Mouse (Mus musculus) macrophage (primary cell): Measurements from ENCODE around the gene Slc4a1. TPM values are rescaled to one million over a fixed set of nuclear protein-coding genes. Genes with fewer than 3 reads are reported as not detected.

ENCODE experiments used
- H3K27ac ChIP-seq: fragments of 350-480 bp; formaldehyde crosslinking; 2 replicates; pipeline ENCODE4 v1.9.0; 2021
- H3K36me3 ChIP-seq: fragments of 350-480 bp; formaldehyde crosslinking; 2 replicates; pipeline ENCODE4 v1.9.0; 2021; ENCODE audit errors: inconsistent target
- H3K4me3 ChIP-seq: fragments of 350-480 bp; formaldehyde crosslinking; 2 replicates; pipeline ENCODE4 v1.9.0; 2021; ENCODE audit errors: inconsistent target
- H3K79me2 ChIP-seq: fragments of 350-480 bp; formaldehyde crosslinking; 2 replicates; pipeline ENCODE4 v1.9.0; 2021; ENCODE audit errors: inconsistent target
- WGBS: methylation state at CpG from one replicate; pipeline ENCODE4 v1.1.7; 2026; ENCODE audit warnings: inconsistent platforms; ENCODE audit not compliant: missing documents; 5-methylcytosine and 5-hydroxymethylcytosine counted together
- polyA plus RNA-seq: library from polyadenylated mRNA; stranded (reverse); fragments of 250-400 nt; gene quantifications from 3 replicates; pipeline ENCODE4 v1.2.4, GENCODE M21; 2018; ENCODE audit warnings: inconsistent platforms

Slc4a1 gene
- polyA plus RNA-seq, 1 experiment from 2014 or later: not detected

DNA sequence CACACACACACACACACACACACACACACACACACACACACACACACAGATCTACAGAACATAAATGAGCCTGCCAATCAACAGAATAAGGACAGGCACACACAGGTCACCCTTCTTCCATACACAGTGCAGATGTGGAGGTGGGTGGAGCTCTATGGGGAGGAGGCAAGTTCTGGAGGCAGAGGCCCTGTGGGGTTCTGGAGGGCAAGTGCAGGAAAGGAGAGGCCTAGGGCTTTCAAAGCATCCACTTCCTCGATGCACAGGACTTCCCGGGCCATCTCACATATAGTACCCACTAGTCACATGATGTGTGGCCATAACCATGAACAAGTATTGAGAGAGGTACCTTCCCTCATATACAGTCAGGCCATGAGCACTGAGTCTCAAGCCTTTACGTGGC is 10.5 kb downstream of the Slc4a1 start:
- WGBS: 66% methylated on average over 3 of the region's 3 CpGs
- H3K4me3 ChIP-seq: no peak overlapping the region
- H3K79me2 ChIP-seq: no peaks in the 10 kb centered on the region
- no peaks in the 10 kb centered on the region for H3K36me3 ChIP-seq
- H3K27ac ChIP-seq: no peak overlapping the region

DNA sequence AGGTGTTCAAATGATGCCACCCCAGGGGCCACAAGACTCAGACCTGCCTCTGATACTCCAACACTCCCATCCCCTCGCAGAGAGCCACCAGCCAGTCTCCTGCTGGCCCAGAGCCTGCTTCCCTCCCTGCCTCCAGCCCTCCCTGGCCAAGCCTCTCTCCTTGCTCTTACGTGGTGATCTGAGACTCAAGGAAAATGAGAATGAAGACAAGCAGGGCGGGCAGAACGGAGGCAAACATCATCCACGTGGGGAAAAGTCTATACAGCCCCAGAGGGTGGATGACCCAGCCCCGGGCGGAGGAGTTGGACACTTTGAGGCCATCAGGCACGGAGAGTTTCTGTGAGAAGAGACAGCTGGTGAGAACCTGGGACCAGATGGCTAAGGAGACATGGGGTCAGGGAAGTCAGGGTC is 13.0 kb downstream of the Slc4a1 start:
- H3K27ac ChIP-seq: no peak overlapping the region
- H3K36me3 ChIP-seq: no peaks in the 10 kb centered on the region
- H3K4me3 ChIP-seq: no peak overlapping the region
- 63% methylated on average over 8 of the region's 8 CpGs for WGBS
- H3K79me2 ChIP-seq: no peaks in the 10 kb centered on the region

DNA sequence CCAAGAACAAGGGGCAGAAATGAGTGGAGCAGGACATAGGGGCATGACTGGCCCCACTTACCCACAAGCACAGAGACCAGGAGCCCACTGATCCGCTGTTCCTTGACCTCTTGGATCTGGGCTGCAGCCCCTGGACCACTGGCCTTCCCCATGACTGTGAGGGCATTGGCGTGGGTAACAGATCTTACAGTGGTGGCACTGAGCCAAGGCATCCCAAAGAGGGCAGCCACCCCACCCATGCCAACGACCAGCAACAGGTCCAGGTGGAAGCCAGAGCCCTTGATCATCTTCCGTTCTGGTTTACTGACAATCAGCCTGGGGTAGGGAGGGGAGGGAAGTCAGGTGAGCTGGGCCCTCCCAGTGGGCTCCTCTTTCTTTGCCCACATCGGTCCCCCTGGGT is 13.6 kb downstream of the Slc4a1 start:
- H3K4me3 ChIP-seq: no peak overlapping the region
- H3K36me3 ChIP-seq: no peaks in the 10 kb centered on the region
- 74% methylated on average over 4 of the region's 5 CpGs for WGBS
- no peak overlapping the region for H3K27ac ChIP-seq
- H3K79me2 ChIP-seq: no peaks in the 10 kb centered on the region

DNA sequence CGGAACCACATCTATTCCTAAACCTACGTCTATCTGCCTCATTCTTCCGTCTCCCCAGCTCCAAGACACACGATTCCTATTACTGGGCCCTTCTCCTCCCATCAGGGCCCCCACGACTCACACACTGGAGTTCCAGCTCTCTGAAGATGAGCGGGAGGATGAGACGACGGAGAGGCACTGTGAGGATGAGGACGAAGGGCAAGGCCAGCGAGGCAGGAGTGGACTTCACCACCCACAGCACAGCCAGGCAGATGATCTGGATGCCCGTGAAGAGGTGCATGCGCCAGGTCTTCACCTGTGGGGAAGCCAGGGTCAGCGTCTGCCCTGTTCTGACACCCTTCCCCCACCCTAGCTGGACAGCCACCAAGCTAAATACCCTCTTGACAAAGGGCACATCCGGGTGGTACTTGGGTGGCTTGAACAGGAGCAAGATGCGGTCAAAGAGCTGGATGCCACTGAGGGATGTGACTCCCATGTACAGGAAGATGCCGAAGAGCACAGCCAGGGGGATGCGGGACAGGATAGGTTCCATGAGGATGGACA is 15.0 kb downstream of the Slc4a1 start:
- 90% methylated on average over 17 of the region's 17 CpGs for WGBS
- H3K4me3 ChIP-seq: no peak overlapping the region
- H3K79me2 ChIP-seq: no peaks in the 10 kb centered on the region
- H3K36me3 ChIP-seq: no peaks in the 10 kb centered on the region
- no peak overlapping the region for H3K27ac ChIP-seq

DNA sequence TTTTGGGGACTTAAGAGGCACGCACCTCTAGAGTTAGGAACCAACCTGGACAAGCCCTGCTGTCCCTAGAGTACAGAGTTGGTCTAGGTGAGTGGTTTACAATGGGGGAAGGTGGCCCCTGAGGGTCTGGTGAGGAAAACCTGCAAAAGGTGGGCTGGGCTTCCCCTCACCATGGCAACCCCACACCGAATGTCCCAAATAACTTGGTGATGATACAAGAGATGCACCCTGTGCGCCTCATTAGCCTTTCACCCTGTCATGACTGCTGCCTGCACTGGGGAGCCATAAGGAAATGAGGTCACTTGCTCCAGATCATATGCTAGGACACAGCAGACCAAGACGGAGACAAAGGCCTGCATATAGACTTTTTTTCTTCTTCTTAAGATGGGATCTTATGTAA is 15.6 kb downstream of the Slc4a1 start:
- H3K4me3 ChIP-seq: no peak overlapping the region
- no peak overlapping the region for H3K27ac ChIP-seq
- H3K79me2 ChIP-seq: no peaks in the 10 kb centered on the region
- no peaks in the 10 kb centered on the region for H3K36me3 ChIP-seq
- WGBS: 78% methylated on average over 4 of the region's 4 CpGs

DNA sequence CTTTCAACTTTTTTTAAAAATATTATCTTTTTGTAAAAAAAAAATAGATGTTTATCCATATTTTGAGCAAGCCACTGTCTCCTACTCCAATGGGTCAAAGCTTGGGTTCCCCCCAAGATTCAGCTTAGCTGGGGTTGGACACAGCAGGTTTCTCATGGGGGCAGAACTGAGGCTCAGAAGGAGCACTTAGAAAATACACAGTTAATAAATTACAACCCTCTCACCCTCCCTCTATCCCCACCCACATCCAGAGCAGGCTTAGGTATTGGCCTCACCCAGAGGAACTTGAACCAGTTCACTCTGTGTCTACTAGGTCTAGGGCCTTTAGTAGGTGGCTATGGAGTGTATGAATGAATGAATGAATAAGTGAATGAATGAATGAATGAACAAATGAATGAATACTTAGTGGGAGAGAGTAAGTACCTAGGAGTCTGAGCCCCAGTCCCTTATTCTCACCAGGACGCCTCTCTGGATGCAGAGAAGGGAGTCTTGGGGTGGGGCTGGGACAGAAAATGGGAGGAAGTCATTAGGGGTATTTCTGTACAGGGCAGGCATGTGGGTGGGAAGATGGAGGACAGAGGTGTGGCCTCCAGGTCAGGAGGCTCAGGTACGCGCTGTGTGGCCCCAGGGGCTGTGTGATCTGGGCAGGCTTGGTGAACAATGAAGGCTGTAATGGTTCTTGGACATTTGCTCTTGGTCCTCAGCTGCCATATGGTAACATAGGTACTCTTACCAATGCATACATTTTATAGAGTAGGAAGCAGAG is 16.6 kb downstream of the Slc4a1 start:
- Histone ChIP-seq H3K79me2 (no peaks in the 10 kb centered on the region), H3K4me3 (no peak overlapping the region), H3K27ac (no peak overlapping the region), H3K36me3 (no peaks in the 10 kb centered on the region)
- 100% methylated on average over 3 of the region's 3 CpGs for WGBS

DNA sequence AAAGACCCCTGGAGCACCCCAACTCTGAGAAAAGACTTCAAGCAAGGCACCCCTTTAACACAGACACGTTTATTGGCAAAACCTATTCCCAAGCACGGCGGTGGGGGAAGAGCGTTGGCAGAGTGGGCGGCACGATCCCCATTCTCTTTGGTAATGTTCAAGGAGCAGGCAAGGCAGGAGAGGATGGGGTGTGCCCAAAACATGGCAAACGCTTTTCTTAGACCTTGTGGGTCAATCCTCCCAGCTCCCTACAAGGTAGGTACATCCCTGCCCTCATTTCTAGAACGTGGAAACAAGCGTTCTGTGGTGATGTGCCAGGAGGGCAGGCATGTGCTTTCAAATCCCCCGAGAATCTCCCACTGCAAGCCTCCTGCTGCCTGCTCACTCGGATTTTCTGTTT is 17.2 kb downstream of the Slc4a1 start:
- no peaks in the 10 kb centered on the region for H3K79me2 ChIP-seq
- no peaks in the 10 kb centered on the region for H3K36me3 ChIP-seq
- H3K4me3 ChIP-seq: no peak overlapping the region
- 89% methylated on average over 11 of the region's 11 CpGs for WGBS
- no peak overlapping the region for H3K27ac ChIP-seq

DNA sequence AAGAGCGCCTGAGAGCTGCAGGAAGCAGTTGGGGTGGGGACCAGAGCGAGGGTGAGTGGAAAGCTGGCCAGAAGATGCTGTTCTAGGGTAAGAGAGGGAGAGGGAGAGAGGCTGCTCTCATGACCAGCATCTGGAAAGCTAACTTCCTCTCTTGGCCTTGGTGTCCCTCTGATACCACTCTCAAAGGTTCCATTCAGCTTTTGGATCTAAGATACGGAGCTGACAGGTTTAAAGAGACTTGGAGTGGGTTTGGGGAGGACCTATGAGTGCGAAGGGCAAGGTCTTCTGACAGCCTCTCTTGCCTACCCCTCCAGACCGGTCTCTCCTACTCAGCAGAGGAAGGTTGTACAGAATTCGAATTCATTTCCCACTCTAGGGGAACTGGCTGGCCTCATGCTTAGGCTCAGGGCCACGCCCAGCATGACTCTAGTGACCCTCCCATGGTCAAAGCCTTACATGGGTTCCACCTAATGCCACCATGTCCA is 17.9 kb downstream of the Slc4a1 start:
- Histone ChIP-seq H3K36me3 (no peaks in the 10 kb centered on the region), H3K4me3 (no peak overlapping the region), H3K79me2 (no peaks in the 10 kb centered on the region), H3K27ac (no peak overlapping the region)
- WGBS: 90% methylated on average over 7 of the region's 7 CpGs

DNA sequence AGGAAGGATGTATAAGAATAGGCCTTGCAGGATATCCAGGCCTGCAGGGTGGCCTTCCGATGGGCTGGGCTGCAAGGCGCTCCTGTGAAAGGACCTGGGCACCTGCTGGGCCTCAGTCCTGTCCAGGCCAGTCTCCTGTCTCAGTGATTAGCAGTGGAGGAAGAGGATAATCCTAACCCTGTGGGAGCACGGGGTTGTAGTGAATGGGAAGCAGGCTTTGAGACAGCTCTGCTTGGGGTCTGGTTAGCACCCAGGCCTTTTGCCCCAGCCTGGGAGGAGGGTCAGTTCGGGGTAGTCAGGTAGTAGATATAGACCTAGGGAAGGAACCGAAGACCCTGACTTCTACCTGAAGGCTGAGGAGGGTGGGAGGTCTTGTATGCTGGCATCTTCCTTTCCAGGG is 18.3 kb downstream of the Slc4a1 start:
- H3K36me3 ChIP-seq: no peaks in the 10 kb centered on the region
- no peak overlapping the region for H3K4me3 ChIP-seq
- WGBS: 91% methylated on average over 5 of the region's 5 CpGs
- no peak overlapping the region for H3K27ac ChIP-seq
- H3K79me2 ChIP-seq: no peaks in the 10 kb centered on the region

DNA sequence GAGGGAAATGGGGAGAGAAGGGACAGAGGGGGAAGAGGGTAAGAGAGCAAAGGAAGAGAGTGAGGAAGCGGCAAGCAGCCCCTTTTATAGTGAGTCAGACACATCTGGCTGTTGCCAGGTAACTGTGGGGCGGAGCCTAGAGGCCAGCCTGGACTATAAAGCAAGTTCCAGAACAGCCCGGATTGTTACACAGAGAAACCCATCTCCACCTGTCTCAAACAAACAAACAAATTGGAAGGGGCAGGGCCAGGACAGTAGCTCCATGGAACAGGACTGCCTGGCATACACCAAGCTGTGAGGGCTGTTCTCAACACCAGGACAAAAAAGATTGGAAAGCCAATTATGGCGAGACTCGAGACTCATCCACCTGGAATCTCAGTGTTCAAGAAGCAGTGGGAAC is 19.1 kb downstream of the Slc4a1 start:
- H3K4me3 ChIP-seq: no peak overlapping the region
- no peak overlapping the region for H3K27ac ChIP-seq
- WGBS: 72% methylated on average over 5 of the region's 5 CpGs

DNA sequence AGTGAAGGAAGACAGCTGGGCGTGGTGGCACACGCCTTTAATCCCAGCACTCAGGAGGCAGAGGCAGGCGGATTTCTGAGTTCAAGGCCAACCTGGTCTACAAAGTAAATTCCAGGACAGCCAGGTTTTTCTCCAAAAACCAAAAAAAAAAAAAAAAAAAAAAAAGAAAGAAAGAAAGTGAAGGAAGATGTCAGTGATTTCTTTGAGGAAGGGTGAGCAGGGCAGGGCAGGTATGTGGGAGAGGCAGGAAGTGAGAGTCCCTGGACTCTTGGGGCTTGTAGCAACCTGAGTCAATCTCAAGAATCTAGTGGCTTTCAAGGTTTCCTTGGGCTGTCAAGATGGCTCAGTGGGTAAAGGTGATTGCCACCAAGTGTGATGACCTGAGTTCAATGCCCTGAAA is 21.5 kb downstream of the Slc4a1 start:
- WGBS: 80% methylated on average over 2 of the region's 3 CpGs
- Histone ChIP-seq H3K4me3 (no peak overlapping the region), H3K79me2 (no peaks in the 10 kb centered on the region), H3K27ac (no peak overlapping the region), H3K36me3 (no peaks in the 10 kb centered on the region)

More for the DNA sequence above, 19.1 kb downstream of the Slc4a1 start:
- no peaks in the 10 kb centered on the region for H3K36me3 ChIP-seq
- H3K79me2 ChIP-seq: no peaks in the 10 kb centered on the region

DNA sequence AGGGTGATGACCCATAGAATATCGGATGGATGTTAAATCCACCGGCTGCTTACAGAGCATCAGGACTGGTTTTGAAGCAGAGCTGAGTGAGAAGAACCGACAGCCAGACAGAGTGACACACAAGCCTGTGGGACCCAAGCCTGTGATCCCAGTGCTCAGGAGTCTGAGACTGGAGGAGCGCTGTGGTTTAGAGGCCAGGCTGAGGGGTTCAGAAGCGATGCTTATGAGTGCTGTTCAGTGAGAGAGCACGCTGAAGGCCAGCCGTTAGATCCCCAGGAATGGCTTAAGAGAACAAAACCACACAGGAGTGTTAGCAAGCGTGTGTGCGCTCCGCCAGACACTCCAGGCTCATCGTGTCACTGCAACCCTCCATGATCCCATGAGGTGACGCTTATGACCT is 23.3 kb downstream of the Slc4a1 start:
- 88% methylated on average over 12 of the region's 12 CpGs for WGBS

DNA sequence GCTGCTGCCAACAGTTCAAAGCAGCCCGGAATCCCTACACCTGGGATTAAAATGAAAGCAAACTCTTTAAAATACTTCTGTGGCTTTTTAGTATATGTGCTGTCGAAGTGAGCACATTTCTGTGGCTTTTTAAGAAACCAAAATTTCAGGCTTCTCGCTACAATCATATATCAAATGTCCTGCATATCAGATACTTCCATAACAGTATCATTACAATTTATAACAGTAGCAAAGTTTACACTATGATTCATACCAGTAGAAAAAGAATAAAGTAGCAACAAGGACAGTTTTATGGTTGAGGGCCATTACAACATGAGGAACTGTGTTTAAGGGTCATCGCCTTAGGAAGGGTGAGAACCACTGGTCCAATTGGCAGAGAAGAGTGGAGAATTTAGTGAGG is 24.9 kb downstream of the Slc4a1 start:
- no peak overlapping the region for H3K4me3 ChIP-seq
- WGBS: 87% methylated on average over 4 of the region's 4 CpGs
- H3K79me2 ChIP-seq: no peaks in the 10 kb centered on the region
- no peak overlapping the region for H3K27ac ChIP-seq
- no peaks in the 10 kb centered on the region for H3K36me3 ChIP-seq

More for the DNA sequence above, 23.3 kb downstream of the Slc4a1 start:
- H3K4me3 ChIP-seq: no peak overlapping the region
- H3K27ac ChIP-seq: no peak overlapping the region
- no peaks in the 10 kb centered on the region for H3K36me3 ChIP-seq
- H3K79me2 ChIP-seq: no peaks in the 10 kb centered on the region

DNA sequence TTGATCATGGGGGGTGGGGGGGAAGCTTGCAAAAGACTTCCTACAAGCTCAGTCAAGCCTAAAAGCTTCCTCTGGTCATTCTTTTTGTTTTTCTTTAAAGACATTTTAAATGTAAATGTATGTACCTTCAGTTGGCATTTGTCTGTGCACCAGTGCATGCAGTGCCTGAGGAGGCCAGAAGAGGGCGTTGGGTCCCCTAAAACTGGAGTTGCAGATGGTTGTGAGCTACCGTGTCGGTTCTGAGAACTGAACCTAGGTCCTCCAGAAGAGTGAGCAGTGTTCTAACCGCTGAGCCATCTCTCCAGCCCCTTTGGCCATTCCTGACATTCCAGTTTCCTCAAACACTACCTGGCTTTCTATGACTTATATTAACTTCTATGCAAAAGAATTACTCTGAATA is 26.4 kb downstream of the Slc4a1 start:
- WGBS: 70% methylated on average over 4 of the region's 4 CpGs
- no peak overlapping the region for H3K27ac ChIP-seq
- no peaks in the 10 kb centered on the region for H3K79me2 ChIP-seq
- H3K4me3 ChIP-seq: no peak overlapping the region
- H3K36me3 ChIP-seq: no peaks in the 10 kb centered on the region

DNA sequence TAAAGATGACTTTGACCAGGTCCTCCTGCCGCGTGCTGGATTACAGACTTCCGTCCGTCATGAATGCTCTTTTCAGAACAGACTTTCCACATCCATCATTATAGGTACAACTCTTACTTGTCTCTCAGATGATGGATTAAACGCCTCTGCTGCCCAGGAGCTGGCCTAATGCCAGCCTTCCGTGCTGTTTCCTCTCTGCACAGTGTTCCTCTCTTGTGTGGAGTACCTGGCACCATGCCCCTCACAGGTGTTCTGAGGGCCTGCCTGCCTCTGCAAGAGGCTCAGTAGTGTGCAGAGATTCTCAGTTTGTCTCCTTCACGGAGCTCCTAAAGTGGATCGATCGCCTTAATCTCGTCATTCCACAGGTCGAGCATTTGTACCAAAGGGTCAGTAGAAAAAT is 26.8 kb downstream of the Slc4a1 start:
- no peaks in the 10 kb centered on the region for H3K36me3 ChIP-seq
- no peak overlapping the region for H3K4me3 ChIP-seq
- WGBS: 55% methylated on average over 11 of the region's 11 CpGs
- H3K27ac ChIP-seq: no peak overlapping the region
- H3K79me2 ChIP-seq: no peaks in the 10 kb centered on the region
